Mouse (Mus musculus): ENCODE results near the gene Olfr419. TPM values are rescaled to one million over a fixed set of nuclear protein-coding genes. Genes with fewer than 3 reads are reported as not detected.
A peak's percentile ranks its signal among the peaks of the same experiment; 100 is the strongest.

Gene Olfr419
- not detected for total RNA-seq (2021)

GRCm38 (mm10) chr1:174251961-174252360, at the start of gene Olfr419:
Gene Olfr419 (minus strand): TSS chr1:174252061.
- intact Hi-C loops (cut with DNase I): no loop called here
- DNase-seq: no peak

GRCm38 (mm10) chr1:174270643-174271042, 18.8 kb upstream of the Olfr419 start:
- DNase-seq: no peak
- intact Hi-C loops (cut with DNase I): no loop called here

- intact Hi-C loops (cut with DNase I): no loop called here
- DNase-seq: no peak
These were observed 17.3 kb upstream of the Olfr419 start for GRCm38 (mm10) chr1:174269162-174269561.

- intact Hi-C loops (cut with DNase I): no loop called here
- DNase-seq: no peak
These were observed 16.0 kb upstream of the Olfr419 start for GRCm38 (mm10) chr1:174267816-174268215.

- peak; percentile 3 for DNase-seq
- intact Hi-C loops (cut with DNase I): no loop called here
These were observed 1.5 kb downstream of the Olfr419 start for GRCm38 (mm10) chr1:174250376-174250775.

- DNase-seq: no peak
- intact Hi-C loops (cut with DNase I): no loop called here
These were observed 4.7 kb downstream of the Olfr419 start for GRCm38 (mm10) chr1:174247170-174247569.

- DNase-seq: no peak
- intact Hi-C loops (cut with DNase I): no loop called here
These were observed 5.8 kb downstream of the Olfr419 start for GRCm38 (mm10) chr1:174246080-174246479.

- intact Hi-C loops (cut with DNase I): no loop called here
These were observed 7.2 kb downstream of the Olfr419 start for GRCm38 (mm10) chr1:174244621-174245020.

GRCm38 (mm10) chr1:174239916-174240315, 11.9 kb downstream of the Olfr419 start:
- DNase-seq: no peak
- intact Hi-C loops (cut with DNase I): no loop called here

More at GRCm38 (mm10) chr1:174244621-174245020, 7.2 kb downstream of the Olfr419 start:
- no peak for DNase-seq

- intact Hi-C loops (cut with DNase I): no loop called here
- no peak for DNase-seq
These were observed 35.2 kb downstream of the Olfr419 start for GRCm38 (mm10) chr1:174216528-174217204.

GRCm38 (mm10) chr1:174215270-174216038, 36.4 kb downstream of the Olfr419 start:
- DNase-seq: no peak
- intact Hi-C loops (cut with DNase I): no loop called here

- DNase-seq: no peak
- intact Hi-C loops (cut with DNase I): no loop called here
These were observed 39.6 kb downstream of the Olfr419 start for GRCm38 (mm10) chr1:174212286-174212685.

- intact Hi-C loops (cut with DNase I): no loop called here
- no peak for DNase-seq
These were observed 47.2 kb downstream of the Olfr419 start for GRCm38 (mm10) chr1:174204699-174205098.

Other genes with a start within 250 kb of the Olfr419 start
- not detected for gene Ifi205, start 220.3 kb downstream of the Olfr419 start, total RNA-seq (2021)
- gene Olfr433, start 211.4 kb downstream of the Olfr419 start, total RNA-seq (2021): not detected
- gene Olfr432, start 202.9 kb downstream of the Olfr419 start, total RNA-seq (2021): not detected
- gene Olfr430, start 185.5 kb downstream of the Olfr419 start, total RNA-seq (2021): not detected
- gene Olfr429, start 167.7 kb downstream of the Olfr419 start, total RNA-seq (2021): not detected
- not detected for gene Olfr427, start 155.2 kb downstream of the Olfr419 start, total RNA-seq (2021)
- not detected for gene Olfr231, start 130.9 kb downstream of the Olfr419 start, total RNA-seq (2021)
- gene Olfr424, start 120.5 kb downstream of the Olfr419 start, total RNA-seq (2021): not detected
- gene Olfr420, start 96.4 kb downstream of the Olfr419 start, total RNA-seq (2021): not detected
- under 1 TPM in 1 of 2 experiments, not detected in 1; 0.08 TPM for gene Spta1, start 79.3 kb downstream of the Olfr419 start, total RNA-seq (2021)
- gene Mptx1, start 78.5 kb upstream of the Olfr419 start, total RNA-seq (2021): not detected
- gene Olfr417, start 113.1 kb upstream of the Olfr419 start, total RNA-seq (2021): not detected
- gene Olfr248, start 139.0 kb upstream of the Olfr419 start, total RNA-seq (2021): not detected
- not detected for gene Olfr414, start 172.0 kb upstream of the Olfr419 start, total RNA-seq (2021)
- gene Olfr220, start 190.0 kb upstream of the Olfr419 start, total RNA-seq (2021): not detected
- gene Fmn2, start 249.8 kb upstream of the Olfr419 start, total RNA-seq (2021): 10 to 100 TPM; 44.4 to 46.6 TPM